Mouse (Mus musculus) limb, embryonic 14.5 days (tissue): ENCODE data around the gene Cyp2d26. TPM values are rescaled to one million over a fixed set of nuclear protein-coding genes. Genes with fewer than 3 reads are reported as not detected.

ENCODE experiments used
- ATAC-seq: fragments of 200-750 bp; cut with Nextera tagmentation; 2 replicates; pipeline ENCODE4 v1.8.0; 2017; ENCODE audit warnings: low read depth, moderate number of reproducible peaks, moderate TSS enrichment; ENCODE audit not compliant: low FRiP score
- DNase-seq: peaks from one replicate; pipeline ENCODE4 v3.0.0-alpha.2; 2015; ENCODE audit warnings: low spot score
- H3K27ac ChIP-seq: fragments of 300-500 bp; sonication (generic); replicated peaks from 2 replicates; pipeline ENCODE4 v1.5.1; 2014; ENCODE audit warnings: low read depth, mild to moderate bottlenecking, low read length, moderate library complexity, mixed read lengths
- H3K27me3 ChIP-seq: fragments of 300-500 bp; sonication (generic); 2 replicates; pipeline ENCODE4 v1.6.1; 2014; ENCODE audit warnings: low read length, mixed read lengths; ENCODE audit not compliant: control insufficient read depth, insufficient read depth
- H3K36me3 ChIP-seq: fragments of 300-500 bp; sonication (generic); 2 replicates; pipeline ENCODE4 v1.6.1; 2014; ENCODE audit warnings: mild to moderate bottlenecking, low read length, moderate library complexity, mixed read lengths; ENCODE audit not compliant: control insufficient read depth, insufficient read depth
- H3K4me1 ChIP-seq: fragments of 300-500 bp; sonication (generic); 2 replicates; pipeline ENCODE4 v1.6.1; 2014; ENCODE audit warnings: antibody characterized with exemption, low read length, mixed read lengths; ENCODE audit not compliant: control insufficient read depth, insufficient read depth
- H3K4me2 ChIP-seq: fragments of 300-500 bp; sonication (generic); replicated peaks from 2 replicates; pipeline ENCODE4 v1.6.1; 2014; ENCODE audit warnings: low read depth, mild to moderate bottlenecking, low read length, moderate library complexity; ENCODE audit not compliant: severe bottlenecking
- H3K4me3 ChIP-seq: fragments of 300-500 bp; sonication (generic); replicated peaks from 2 replicates; pipeline ENCODE4 v1.5.1; 2014; ENCODE audit warnings: low read length
- H3K9ac ChIP-seq: fragments of 300-500 bp; sonication (generic); 2 replicates; pipeline ENCODE4 v1.6.1; 2014; ENCODE audit warnings: mild to moderate bottlenecking, low read depth, low read length, moderate library complexity; ENCODE audit not compliant: severe bottlenecking
- H3K9me3 ChIP-seq: fragments of 300-500 bp; sonication (generic); 2 replicates; pipeline ENCODE4 v1.6.1; 2016; ENCODE audit warnings: low read length; ENCODE audit not compliant: control insufficient read depth
- POLR2A ChIP-seq: fragments of 200-500 bp; IDR thresholded peaks from 2 replicates; pipeline ENCODE4 v1.8.0; 2012; ENCODE audit warnings: inconsistent platforms, mild to moderate bottlenecking, moderate library complexity, borderline replicate concordance; ENCODE audit not compliant: insufficient read depth, insufficient read length; ENCODE audit errors: extremely low read depth
- WGBS: fragments of 180-500 bp; shearing (Covaris S2); extraction: QIAGEN DNeasy Blood & Tissue Kit; methylation state at CpG from one replicate; pipeline ENCODE4 v1.1.7; 2014; 5-methylcytosine and 5-hydroxymethylcytosine counted together
- polyA plus RNA-seq, 2 experiments: library from polyadenylated mRNA; depleted of rRNA in 1 of 2; stranded (reverse) in 1 of 2; unstranded in 1 of 2; fragments of >200 nt; fragmentation: Nextera tagmentation in 1 of 2; extraction: Ambion mirVana in 1 of 2; gene quantifications; 2 replicates each; pipeline versions ENCODE4 v1.2.1 to v1.2.3; 2012 to 2014

Cyp2d26 gene
- polyA plus RNA-seq, 2 experiments, result 0.20 TPM; not detected in 1

- Histone ChIP-seq H3K27me3 (no peaks in the 10 kb centered on the region), H3K27ac (no peak overlapping the region), H3K9me3 (no peaks in the 10 kb centered on the region), H3K4me3 (no peak overlapping the region), H3K4me2 (no peak overlapping the region), H3K4me1 (no peaks in the 10 kb centered on the region), H3K9ac (no peak overlapping the region), H3K36me3 (peaks cover 35% of the 10 kb centered on the region)
- WGBS, result 85% methylated on average over 4 of the region's 4 CpGs
- TF ChIP-seq POLR2A, result no peak
- ATAC-seq (no peak), DNase-seq (no peak)
Measured at GRCm38 (mm10) chr15:82815296-82815695, 21.2 kb upstream of the Cyp2d26 start.

GRCm38 (mm10) chr15:82814806-82815205, 20.7 kb upstream of the Cyp2d26 start:
- no peaks in the 10 kb centered on the region for H3K4me1 ChIP-seq

GRCm38 (mm10) chr15:82814321-82814720, 20.2 kb upstream of the Cyp2d26 start:
- Histone ChIP-seq H3K36me3 (peaks cover 43% of the 10 kb centered on the region), H3K9ac (no peak overlapping the region), H3K4me2 (no peak overlapping the region), H3K4me1 (no peaks in the 10 kb centered on the region), H3K9me3 (no peaks in the 10 kb centered on the region), H3K27me3 (no peaks in the 10 kb centered on the region), H3K27ac (no peak overlapping the region), H3K4me3 (no peak overlapping the region)
- DNase-seq (no peak), ATAC-seq (no peak)
- TF ChIP-seq POLR2A, result no peak
- 85% methylated on average over 7 of the region's 7 CpGs for whole genome bisulfite sequencing

More at GRCm38 (mm10) chr15:82814806-82815205, 20.7 kb upstream of the Cyp2d26 start:
- DNase-seq, result peak; percentile 33
- no peaks in the 10 kb centered on the region for H3K9me3 ChIP-seq
- no peak overlapping the region for H3K4me2 ChIP-seq
- no peak overlapping the region for H3K27ac ChIP-seq
- no peak for ATAC-seq
- no peak overlapping the region for H3K4me3 ChIP-seq
- H3K27me3 ChIP-seq, result no peaks in the 10 kb centered on the region
- TF ChIP-seq POLR2A, result no peak
- H3K36me3 ChIP-seq, result peaks cover 40% of the 10 kb centered on the region
- no peak overlapping the region for H3K9ac ChIP-seq
- 62% methylated on average over 4 of the region's 4 CpGs for WGBS

- Histone ChIP-seq H3K9me3 (no peaks in the 10 kb centered on the region), H3K36me3 (peaks cover 40% of the 10 kb centered on the region), H3K27ac (no peak overlapping the region), H3K4me2 (no peak overlapping the region), H3K4me3 (no peak overlapping the region), H3K9ac (no peak overlapping the region), H3K27me3 (no peaks in the 10 kb centered on the region), H3K4me1 (no peaks in the 10 kb centered on the region)
- TF ChIP-seq POLR2A, result no peak
- 95% methylated on average over 1 of the region's 1 CpGs for WGBS
- no peak for DNase-seq
- ATAC-seq, result no peak
Measured at GRCm38 (mm10) chr15:82810556-82810955, 16.5 kb upstream of the Cyp2d26 start.

- no peak overlapping the region for H3K4me3 ChIP-seq
- no peaks in the 10 kb centered on the region for H3K4me1 ChIP-seq
- no peak for TF ChIP-seq POLR2A
- WGBS, result 85% methylated on average over 6 of the region's 6 CpGs
- H3K9ac ChIP-seq, result no peak overlapping the region
- no peaks in the 10 kb centered on the region for H3K9me3 ChIP-seq
- peaks cover 30% of the 10 kb centered on the region for H3K36me3 ChIP-seq
- no peak overlapping the region for H3K4me2 ChIP-seq
- DNase-seq (no peak), ATAC-seq (no peak)
- H3K27me3 ChIP-seq, result no peaks in the 10 kb centered on the region
- H3K27ac ChIP-seq, result no peak overlapping the region
Measured at GRCm38 (mm10) chr15:82809511-82809910, 15.4 kb upstream of the Cyp2d26 start.

- Histone ChIP-seq H3K4me2 (no peak overlapping the region), H3K27ac (no peak overlapping the region), H3K4me1 (no peaks in the 10 kb centered on the region), H3K9ac (no peak overlapping the region), H3K36me3 (peaks cover 20% of the 10 kb centered on the region), H3K27me3 (no peaks in the 10 kb centered on the region), H3K9me3 (no peaks in the 10 kb centered on the region), H3K4me3 (no peak overlapping the region)
- ATAC-seq (no peak), DNase-seq (no peak)
- WGBS, result 82% methylated on average over 5 of the region's 5 CpGs
- no peak for TF ChIP-seq POLR2A
Measured at GRCm38 (mm10) chr15:82806969-82807763, 13.1 kb upstream of the Cyp2d26 start.
